Mouse (Mus musculus) kidney, postnatal 0 days (tissue): ENCODE results near the gene Cdcp2. TPM values are rescaled to one million over a fixed set of nuclear protein-coding genes. Genes with fewer than 3 reads are reported as not detected.

Experiments used
- ATAC-seq: fragments of 200-750 bp; cut with Nextera tagmentation; replicated peaks from 2 replicates; pipeline ENCODE4 v1.8.0; 2017; ENCODE audit warnings: low read depth, moderate number of reproducible peaks, moderate TSS enrichment, moderate library complexity; ENCODE audit not compliant: low FRiP score
- DNase-seq: peaks from one replicate; pipeline ENCODE4 v3.0.0-alpha.2; 2016; ENCODE audit warnings: low spot score
- H3K27ac ChIP-seq: fragments of 300-500 bp; sonication (generic); 2 replicates; pipeline ENCODE4 v1.5.1; 2014; ENCODE audit warnings: mild to moderate bottlenecking
- H3K27me3 ChIP-seq: fragments of 300-500 bp; sonication (generic); 2 replicates; pipeline ENCODE4 v1.6.1; 2014; ENCODE audit warnings: low read length, mixed read lengths; ENCODE audit not compliant: insufficient read depth
- H3K36me3 ChIP-seq: fragments of 300-500 bp; sonication (generic); 2 replicates; pipeline ENCODE4 v1.6.1; 2014; ENCODE audit warnings: low read length, mixed read lengths; ENCODE audit not compliant: insufficient read depth
- H3K4me1 ChIP-seq: fragments of 300-500 bp; sonication (generic); replicated peaks from 2 replicates; pipeline ENCODE4 v1.6.1; 2014; ENCODE audit warnings: antibody characterized with exemption, low read length, mixed read lengths; ENCODE audit not compliant: insufficient read depth
- H3K4me2 ChIP-seq: fragments of 300-500 bp; sonication (generic); 2 replicates; pipeline ENCODE4 v1.6.1; 2014; ENCODE audit warnings: mild to moderate bottlenecking, low read length, moderate library complexity, mixed read lengths
- H3K4me3 ChIP-seq: fragments of 300-500 bp; sonication (generic); replicated peaks from 2 replicates; pipeline ENCODE4 v1.5.1; 2014; ENCODE audit warnings: low read depth, low read length
- H3K9ac ChIP-seq: fragments of 300-500 bp; sonication (generic); 2 replicates; pipeline ENCODE4 v1.6.1; 2014; ENCODE audit warnings: low read depth, low read length
- H3K9me3 ChIP-seq: fragments of 300-500 bp; sonication (generic); replicated peaks from 2 replicates; pipeline ENCODE4 v1.6.1; 2016; ENCODE audit warnings: low read length, inconsistent platforms, mixed read lengths
- CTCF ChIP-seq: IDR thresholded peaks from 2 replicates; pipeline ENCODE4 v1.5.1; 2016; ENCODE audit warnings: antibody characterized with exemption, low read depth, mild to moderate bottlenecking, moderate library complexity
- WGBS: fragments of 180-500 bp; shearing (Covaris S2); extraction: QIAGEN DNeasy Blood & Tissue Kit; methylation state at CpG from one replicate; pipeline ENCODE4 v1.1.7; 2014; 5-methylcytosine and 5-hydroxymethylcytosine counted together
- polyA plus RNA-seq: library from polyadenylated mRNA; unstranded; fragments of >200 nt; fragmentation: Nextera tagmentation; extraction: Ambion mirVana; gene quantifications from 2 replicates; pipeline ENCODE4 v1.2.1, GENCODE M21; 2015

Cdcp2 gene
- polyA plus RNA-seq, 1 experiment from 2014 or later, result 0.09 TPM

GRCm38 (mm10) chr4:107126389-107126788 lies 29.7 kb downstream of the Cdcp2 start:
- Histone ChIP-seq H3K27ac (no peak overlapping the region), H3K9ac (no peak overlapping the region), H3K36me3 (no peaks in the 10 kb centered on the region), H3K4me3 (no peak overlapping the region), H3K9me3 (no peaks in the 10 kb centered on the region), H3K27me3 (no peaks in the 10 kb centered on the region; the same call in 1 of the 2 replicates), H3K4me1 (peaks cover 4% of the 10 kb centered on the region; the same call in 1 of the 2 replicates), H3K4me2 (no peak overlapping the region)
- WGBS, result 50% methylated on average over 10 of the region's 10 CpGs
- ATAC-seq, result no peak
- DNase-seq, result no peak
- TF ChIP-seq CTCF, result no peak

- Histone ChIP-seq H3K4me2 (no peak overlapping the region), H3K27ac (no peak overlapping the region), H3K4me1 (peaks cover 4% of the 10 kb centered on the region; the same call in 1 of the 2 replicates), H3K27me3 (no peaks in the 10 kb centered on the region; the same call in 1 of the 2 replicates), H3K9me3 (no peaks in the 10 kb centered on the region), H3K36me3 (no peaks in the 10 kb centered on the region), H3K4me3 (no peak overlapping the region), H3K9ac (no peak overlapping the region)
- TF ChIP-seq CTCF, result no peak
- DNase-seq (no peak), ATAC-seq (no peak)
- 53% methylated on average over 13 of the region's 13 CpGs for WGBS
Measured at GRCm38 (mm10) chr4:107126891-107127524, 30.3 kb downstream of the Cdcp2 start.

GRCm38 (mm10) chr4:107127901-107128669 lies 31.4 kb downstream of the Cdcp2 start:
- Histone ChIP-seq H3K4me1 (peaks cover 4% of the 10 kb centered on the region; the same call in 1 of the 2 replicates), H3K9me3 (no peaks in the 10 kb centered on the region), H3K36me3 (no peaks in the 10 kb centered on the region), H3K9ac (no peak overlapping the region), H3K27me3 (no peaks in the 10 kb centered on the region; the same call in 1 of the 2 replicates), H3K4me2 (no peak overlapping the region), H3K4me3 (no peak overlapping the region), H3K27ac (no peak overlapping the region)
- WGBS, result 53% methylated on average over 13 of the region's 13 CpGs
- ATAC-seq, result no peak
- no peak for DNase-seq
- TF ChIP-seq CTCF, result peak; percentile 25; the same call in 1 of the 2 replicates

GRCm38 (mm10) chr4:107129373-107129772 lies 32.7 kb downstream of the Cdcp2 start:
- Histone ChIP-seq H3K4me3 (no peak overlapping the region), H3K27ac (no peak overlapping the region), H3K9ac (no peak overlapping the region), H3K9me3 (no peaks in the 10 kb centered on the region), H3K4me2 (no peak overlapping the region), H3K4me1 (peaks cover 4% of the 10 kb centered on the region; the same call in 1 of the 2 replicates), H3K27me3 (no peaks in the 10 kb centered on the region; the same call in 1 of the 2 replicates), H3K36me3 (no peaks in the 10 kb centered on the region)
- no peak for ATAC-seq
- TF ChIP-seq CTCF, result no peak
- DNase-seq, result no peak
- WGBS, result 84% methylated on average over 8 of the region's 8 CpGs

GRCm38 (mm10) chr4:107130534-107130933 lies 33.8 kb downstream of the Cdcp2 start:
- peaks cover 9% of the 10 kb centered on the region for H3K4me1 ChIP-seq
- DNase-seq (peak; percentile 78), ATAC-seq (0 out of 2 replicates have a peak, but pooled peaks have one; percentile 12)
- no peak overlapping the region for H3K27ac ChIP-seq
- TF ChIP-seq CTCF, result no peak
- H3K27me3 ChIP-seq, result no peaks in the 10 kb centered on the region
- H3K9me3 ChIP-seq, result no peaks in the 10 kb centered on the region
- H3K9ac ChIP-seq, result no peak overlapping the region
- no peak overlapping the region for H3K4me3 ChIP-seq
- 11% methylated on average over 9 of the region's 9 CpGs for WGBS
- H3K4me2 ChIP-seq, result no peak overlapping the region
- no peaks in the 10 kb centered on the region for H3K36me3 ChIP-seq

- Histone ChIP-seq H3K36me3 (no peaks in the 10 kb centered on the region), H3K4me1 (peaks cover 27% of the 10 kb centered on the region), H3K4me3 (no peak overlapping the region), H3K27me3 (no peaks in the 10 kb centered on the region), H3K9ac (no peak overlapping the region), H3K4me2 (no peak overlapping the region), H3K9me3 (no peaks in the 10 kb centered on the region), H3K27ac (no peak overlapping the region)
- no peak for TF ChIP-seq CTCF
- no peak for DNase-seq
- 79% methylated on average over 3 of the region's 3 CpGs for WGBS
- no peak for ATAC-seq
Measured at GRCm38 (mm10) chr4:107134891-107135290, 38.2 kb downstream of the Cdcp2 start.
